Mouse (Mus musculus) bone marrow, adult 2 months (tissue): ENCODE data around the gene Dnah8. TPM values are rescaled to one million over a fixed set of nuclear protein-coding genes. Genes with fewer than 3 reads are reported as not detected.

Experiments
- H3K27ac ChIP-seq: fragments of 200-500 bp; 2 replicates; pipeline ENCODE4 v1.5.1; 2012; ENCODE audit warnings: low read depth, mild to moderate bottlenecking, control low read depth, inconsistent platforms, low read length; ENCODE audit not compliant: control insufficient read depth, poor library complexity, insufficient read depth
- H3K4me1 ChIP-seq: fragments of 200-500 bp; 2 replicates; pipeline ENCODE4 v1.6.1; 2011; ENCODE audit warnings: low read length; ENCODE audit not compliant: control insufficient read depth, insufficient read depth
- H3K4me3 ChIP-seq: fragments of 200-500 bp; replicated peaks from 2 replicates; pipeline ENCODE3; 2011; ENCODE audit warnings: mild to moderate bottlenecking, low read depth, low read length, control low read depth; ENCODE audit not compliant: control insufficient read depth
- CTCF ChIP-seq: fragments of 200-500 bp; IDR thresholded peaks from 2 replicates; pipeline ENCODE4 v1.5.1; 2011; ENCODE audit warnings: low read length, control low read depth; ENCODE audit not compliant: control insufficient read depth, insufficient read depth
- POLR2A ChIP-seq: fragments of 200-500 bp; IDR thresholded peaks from 2 replicates; pipeline ENCODE4 v1.6.1; 2011; ENCODE audit warnings: low read depth, mild to moderate bottlenecking, control low read depth, low read length, borderline replicate concordance; ENCODE audit not compliant: control insufficient read depth
- WGBS: fragments of 180-500 bp; shearing (Covaris S2); methylation state at CpG from one replicate; pipeline ENCODE4 v1.1.7; 2018; 5-methylcytosine and 5-hydroxymethylcytosine counted together
- polyA plus RNA-seq: library from polyadenylated mRNA; stranded (reverse); fragments of >200 nt; gene quantifications from 2 replicates; pipeline ENCODE4 v1.2.4, GENCODE M21; 2011; ENCODE audit warnings: low replicate concordance; ENCODE audit not compliant: missing spikeins, insufficient read depth, insufficient read length

Gene Dnah8
- polyA plus RNA-seq, 1 experiment: 24.6 TPM

- Histone ChIP-seq H3K4me1 (no peaks in the 10 kb centered on the region; the same call in 1 of the 2 replicates), H3K27ac (no peak overlapping the region), H3K4me3 (no peak overlapping the region)
- TF ChIP-seq CTCF (no peak), POLR2A (no peak)
- 88% methylated on average over 11 of the region's 11 CpGs for WGBS
Observed at GRCm38 (mm10) chr17:30606206-30606605, 17.9 kb upstream of the Dnah8 start.

- 93% methylated on average over 8 of the region's 8 CpGs for WGBS
- TF ChIP-seq POLR2A (no peak), CTCF (no peak)
Observed at GRCm38 (mm10) chr17:30606634-30607081, 17.5 kb upstream of the Dnah8 start.

GRCm38 (mm10) chr17:30607330-30607729 lies 16.8 kb upstream of the Dnah8 start:
- Histone ChIP-seq H3K27ac (no peak overlapping the region), H3K4me1 (no peaks in the 10 kb centered on the region; the same call in 1 of the 2 replicates), H3K4me3 (no peak overlapping the region)
- TF ChIP-seq CTCF: no peak
- no peak for TF ChIP-seq POLR2A
- WGBS: 91% methylated on average over 7 of the region's 7 CpGs

More at GRCm38 (mm10) chr17:30606634-30607081, 17.5 kb upstream of the Dnah8 start:
- no peaks in the 10 kb centered on the region; the same call in 1 of the 2 replicates for H3K4me1 ChIP-seq
- no peak overlapping the region for H3K4me3 ChIP-seq
- no peak overlapping the region for H3K27ac ChIP-seq

- TF ChIP-seq POLR2A (no peak), CTCF (no peak)
- WGBS: 92% methylated on average over 8 of the region's 8 CpGs
- no peaks in the 10 kb centered on the region; the same call in 1 of the 2 replicates for H3K4me1 ChIP-seq
- H3K4me3 ChIP-seq: no peak overlapping the region
- no peak overlapping the region for H3K27ac ChIP-seq
Observed at GRCm38 (mm10) chr17:30607909-30608495, 16.2 kb upstream of the Dnah8 start.

GRCm38 (mm10) chr17:30609305-30609979 lies 14.7 kb upstream of the Dnah8 start:
- H3K27ac ChIP-seq: peak overlapping the region; percentile 14
- 57% methylated on average over 16 of the region's 16 CpGs for WGBS
- no peaks in the 10 kb centered on the region; the same call in 1 of the 2 replicates for H3K4me1 ChIP-seq
- peak overlapping the region; percentile 8 for H3K4me3 ChIP-seq
- TF ChIP-seq CTCF: no peak
- no peak for TF ChIP-seq POLR2A

- peak overlapping the region; percentile 14 for H3K27ac ChIP-seq
- H3K4me1 ChIP-seq: no peaks in the 10 kb centered on the region; the same call in 1 of the 2 replicates
- H3K4me3 ChIP-seq: no peak overlapping the region
- 76% methylated on average over 5 of the region's 5 CpGs for WGBS
- TF ChIP-seq POLR2A: no peak
- no peak for TF ChIP-seq CTCF
Observed at GRCm38 (mm10) chr17:30609980-30610307, 14.2 kb upstream of the Dnah8 start.

GRCm38 (mm10) chr17:30610739-30611138 lies 13.4 kb upstream of the Dnah8 start:
- WGBS: 78% methylated on average over 1 of the region's 1 CpGs
- Histone ChIP-seq H3K27ac (no peak overlapping the region), H3K4me1 (peaks cover 2% of the 10 kb centered on the region), H3K4me3 (no peak overlapping the region)
- TF ChIP-seq CTCF (no peak), POLR2A (no peak)

GRCm38 (mm10) chr17:30611221-30612074 lies 12.7 kb upstream of the Dnah8 start:
- Histone ChIP-seq H3K4me1 (peaks cover 2% of the 10 kb centered on the region), H3K4me3 (peak overlapping the region; percentile 85), H3K27ac (peak overlapping the region; percentile 80)
- 21% methylated on average over 18 of the region's 18 CpGs for WGBS
- TF ChIP-seq POLR2A (no peak), CTCF (no peak)
